Mouse (Mus musculus) C2C12 (cell line): ENCODE measurements around the gene Ksr2.

Experiments
- CTCF ChIP-seq: IDR thresholded peaks from one replicate; pipeline ENCODE4 v1.5.1; 2011; ENCODE audit not compliant: control insufficient read depth, insufficient read depth, insufficient read length
- FOSL1 ChIP-seq: IDR thresholded peaks from one replicate; pipeline ENCODE4 v1.8.0; 2011; ENCODE audit warnings: mild to moderate bottlenecking, low read length; ENCODE audit not compliant: poor library complexity, insufficient read depth, severe bottlenecking
- MAX ChIP-seq: IDR thresholded peaks from one replicate; pipeline ENCODE4 v1.6.1; 2011; ENCODE audit warnings: mild to moderate bottlenecking, control low read depth
- MYOD1 ChIP-seq: IDR thresholded peaks from one replicate; pipeline ENCODE4 v1.6.1; 2011; ENCODE audit warnings: low read depth; ENCODE audit not compliant: control insufficient read depth, insufficient read length

DNA sequence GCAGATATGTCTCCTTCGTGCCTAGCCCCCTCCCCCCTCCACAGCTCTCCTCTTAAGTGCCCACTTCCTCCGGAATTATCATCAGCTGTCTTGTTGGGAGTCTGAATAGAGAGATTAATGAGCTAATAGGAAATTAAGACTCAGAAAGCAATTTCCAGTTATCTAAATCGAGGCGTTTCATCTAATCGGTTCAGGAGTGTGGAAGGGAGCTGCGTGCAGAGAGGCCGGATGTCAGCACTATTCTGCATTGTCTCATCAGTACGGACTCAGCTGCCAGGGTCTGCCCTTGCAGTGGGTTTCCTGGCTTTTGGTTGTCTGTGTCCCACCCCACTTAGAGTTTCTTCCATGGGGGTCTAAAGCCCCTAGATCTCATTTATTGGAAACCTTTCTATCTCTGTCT, 262.0 kb downstream of the Ksr2 start:
- no peak for TF ChIP-seq CTCF
- TF ChIP-seq FOSL1: no peak
- no peak for TF ChIP-seq MYOD1
- no peak for TF ChIP-seq MAX
